Mouse (Mus musculus) adrenal gland, postnatal 14 days (tissue): ENCODE results near the gene Olfr1225. TPM values are rescaled to one million over a fixed set of nuclear protein-coding genes. Genes with fewer than 3 reads are reported as not detected.
"Not testable (repeated sequence)": the region's sequence is repeated elsewhere in the genome, so short reads cannot be mapped to it uniquely, and the experiment has no call there.

Source experiments
- DNase-seq: peaks from one replicate; pipeline ENCODE4 v3.0.0; 2021; ENCODE audit warnings: mixed read lengths
- long read RNA-seq, 2 experiments: library from polyadenylated mRNA; stranded (forward); transcript quantifications; one replicate each; pipeline ENCODE4 v2.0.0; 2021
- total RNA-seq: library from RNA; stranded (reverse); gene quantifications from 2 replicates; pipeline ENCODE4 v1.2.3, GENCODE M21; 2021

The Olfr1225 gene
- not detected in 2 replicates for total RNA-seq
- long read RNA-seq, experiment 1, result 0 reads
- long read RNA-seq, experiment 2, result 0 reads

DNA sequence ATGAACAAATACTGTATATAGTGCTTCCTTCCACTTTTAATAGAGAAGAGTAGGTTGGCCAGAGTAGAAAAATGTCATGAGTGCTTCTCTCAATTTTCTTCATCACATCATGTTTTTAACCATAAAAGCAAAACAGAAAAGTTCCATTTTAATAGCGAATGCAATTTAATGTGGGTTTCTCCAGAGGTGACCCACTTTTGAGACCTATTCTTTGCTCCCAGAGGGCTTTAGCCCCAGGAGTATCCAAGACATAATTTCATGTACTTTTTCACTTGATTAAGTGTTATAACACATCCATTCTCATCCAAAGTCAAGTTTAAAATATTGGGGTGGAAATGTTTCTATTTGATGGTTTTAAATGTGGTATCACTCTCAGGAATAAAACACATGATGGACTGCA, at the start of gene Olfr1225:
Gene Olfr1225, minus strand, starts transcription at position 101 of the 400 bp plus-strand sequence.
- DNase-seq, result no peak

GRCm38 (mm10) chr2:89199948-89200347, 25.5 kb upstream of the Olfr1225 start, which contains the start of gene Olfr1226:
Gene Olfr1226 (minus strand): TSS chr2:89200048.
- no peak for DNase-seq

- no peak for DNase-seq
Measured at GRCm38 (mm10) chr2:89196325-89196982, 22.0 kb upstream of the Olfr1225 start.

- DNase-seq, result not testable (repeated sequence)
Measured at GRCm38 (mm10) chr2:89164711-89165110, 9.8 kb downstream of the Olfr1225 start.

DNA sequence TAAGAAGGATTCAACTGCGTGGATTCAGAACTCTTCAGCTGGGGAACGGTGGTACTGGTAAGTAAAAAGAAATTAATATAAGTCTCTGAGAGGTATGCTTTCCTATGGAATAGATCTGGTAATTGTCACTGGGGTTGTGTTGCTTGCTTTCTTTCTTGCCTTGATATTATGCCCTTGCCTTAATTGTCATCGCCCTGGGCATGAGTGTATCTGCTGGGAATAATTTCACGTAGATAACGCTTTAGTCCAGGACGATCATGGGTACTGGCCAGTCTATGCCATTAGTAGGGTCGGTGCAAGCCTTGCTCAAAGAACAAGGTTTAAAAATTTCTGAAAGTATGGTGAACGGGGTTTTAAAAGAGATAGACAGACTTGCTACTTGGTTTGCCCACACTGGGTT, 10.5 kb downstream of the Olfr1225 start, which contains the start of gene Olfr1224-ps1:
Gene Olfr1224-ps1, minus strand, starts transcription at position 101 of the 400 bp plus-strand sequence.
- DNase-seq, result not testable (repeated sequence)

DNA sequence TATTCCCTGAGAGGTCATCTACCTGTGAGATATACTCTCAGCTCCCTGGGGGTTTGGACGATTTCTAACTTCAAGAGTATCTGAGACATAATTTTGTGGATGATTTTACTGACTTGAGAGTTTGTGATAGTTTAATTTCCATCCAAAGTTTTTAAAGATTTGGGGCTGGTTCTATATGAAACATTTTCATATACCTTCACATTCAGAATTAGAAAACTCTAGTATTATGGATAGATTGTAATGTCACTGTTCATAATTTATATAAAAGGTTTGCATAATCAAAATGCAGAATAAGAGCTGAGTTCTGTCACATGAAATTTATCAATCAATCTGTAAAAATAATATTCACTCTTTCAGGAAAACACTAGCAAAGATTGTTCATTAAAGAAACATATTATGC, 23.0 kb downstream of the Olfr1225 start, which contains the start of gene Olfr1223:
Gene Olfr1223, minus strand, starts transcription at position 101 of the 400 bp plus-strand sequence.
- no peak for DNase-seq

GRCm38 (mm10) chr2:89132954-89133353, 41.5 kb downstream of the Olfr1225 start, which contains the start of gene Olfr1222:
Gene Olfr1222 (minus strand): TSS chr2:89133054.
- DNase-seq, result no peak

Other genes starting within 250 kb of the Olfr1225 start
- not detected in 2 replicates for gene Olfr1211, start 236.6 kb downstream of the Olfr1225 start, total RNA-seq
- not detected in 2 replicates for gene Olfr1212, start 220.7 kb downstream of the Olfr1225 start, total RNA-seq
- gene Gm13762, start 194.4 kb downstream of the Olfr1225 start, total RNA-seq, result not detected in 2 replicates
- not detected in 2 replicates for gene Olfr1214, start 182.0 kb downstream of the Olfr1225 start, total RNA-seq
- gene Olfr1215, start 167.7 kb downstream of the Olfr1225 start, total RNA-seq, result not detected in 2 replicates
- not detected in 2 replicates for gene Olfr1216, start 156.3 kb downstream of the Olfr1225 start, total RNA-seq
- gene Olfr1217, start 142.6 kb downstream of the Olfr1225 start, total RNA-seq, result not detected in 2 replicates
- not detected in 2 replicates for gene Olfr1218, start 113.5 kb downstream of the Olfr1225 start, total RNA-seq
- not detected in 2 replicates for gene Olfr1219, start 91.2 kb downstream of the Olfr1225 start, total RNA-seq
- gene Olfr1220, start 67.8 kb downstream of the Olfr1225 start, total RNA-seq, result not detected in 2 replicates
- not detected in 2 replicates for gene Olfr1221, start 57.4 kb downstream of the Olfr1225 start, total RNA-seq
- not detected in 2 replicates for gene Olfr1222, start 41.6 kb downstream of the Olfr1225 start, total RNA-seq
- gene Olfr1223, start 23.1 kb downstream of the Olfr1225 start, total RNA-seq, result not detected in 2 replicates
- gene Olfr1224-ps1, start 10.6 kb downstream of the Olfr1225 start, total RNA-seq, result not detected in 2 replicates
- gene Olfr1226, start 25.4 kb upstream of the Olfr1225 start, total RNA-seq, result not detected in 2 replicates
- gene Olfr1228, start 79.4 kb upstream of the Olfr1225 start, total RNA-seq, result not detected in 2 replicates
- not detected in 2 replicates for gene Olfr1229, start 113.3 kb upstream of the Olfr1225 start, total RNA-seq
- not detected in 2 replicates for gene Olfr1230, start 122.6 kb upstream of the Olfr1225 start, total RNA-seq
- gene Olfr1231, start 132.4 kb upstream of the Olfr1225 start, total RNA-seq, result not detected in 2 replicates
- gene Olfr1232, start 155.0 kb upstream of the Olfr1225 start, total RNA-seq, result not detected in 2 replicates
- gene Olfr1233, start 167.7 kb upstream of the Olfr1225 start, total RNA-seq, result not detected in 2 replicates
- not detected in 2 replicates for gene Olfr1234, start 190.2 kb upstream of the Olfr1225 start, total RNA-seq
- not detected in 2 replicates for gene Olfr1238, start 235.0 kb upstream of the Olfr1225 start, total RNA-seq
- not detected in 2 replicates for gene Olfr1239, start 245.7 kb upstream of the Olfr1225 start, total RNA-seq